Mouse (Mus musculus) Muller cell, postnatal 12 days (primary cell): ENCODE data around the gene Fhl2.
"Not testable (repeated sequence)": the region's sequence is repeated elsewhere in the genome, so short reads cannot be mapped to it uniquely, and the experiment has no call there.

Source experiments
- DNase-seq: peaks from one replicate; pipeline ENCODE4 v3.0.0-alpha.2; 2015; ENCODE audit errors: inconsistent ontology term

Fhl2 gene

GRCm38 (mm10) chr1:43150225-43150624 is 46.6 kb downstream of the Fhl2 start:
- no peak for DNase-seq

GRCm38 (mm10) chr1:43147474-43147873 is 49.3 kb downstream of the Fhl2 start:
- no peak for DNase-seq

GRCm38 (mm10) chr1:43145388-43145787 is 51.4 kb downstream of the Fhl2 start:
- DNase-seq = no peak

GRCm38 (mm10) chr1:43144338-43144906 is 52.4 kb downstream of the Fhl2 start:
- no peak for DNase-seq

GRCm38 (mm10) chr1:43143791-43144190 is 53.0 kb downstream of the Fhl2 start:
- no peak for DNase-seq

GRCm38 (mm10) chr1:43143284-43143683 is 53.5 kb downstream of the Fhl2 start:
- peak; percentile 45 for DNase-seq

- peak; percentile 65 for DNase-seq
These were observed 53.9 kb downstream of the Fhl2 start for GRCm38 (mm10) chr1:43142849-43143248.

GRCm38 (mm10) chr1:43141555-43141961 is 55.2 kb downstream of the Fhl2 start:
- peak; percentile 88 for DNase-seq

GRCm38 (mm10) chr1:43139587-43140266 is 57.1 kb downstream of the Fhl2 start:
- DNase-seq = peak; percentile 60

GRCm38 (mm10) chr1:43138268-43138812 is 58.4 kb downstream of the Fhl2 start:
- no peak for DNase-seq

- no peak for DNase-seq
These were observed 59.5 kb downstream of the Fhl2 start for GRCm38 (mm10) chr1:43137334-43137733.

- not testable (repeated sequence) for DNase-seq
These were observed 60.2 kb downstream of the Fhl2 start for GRCm38 (mm10) chr1:43136488-43137029.

GRCm38 (mm10) chr1:43131591-43131990 is 65.2 kb downstream of the Fhl2 start:
- no peak for DNase-seq

- no peak for DNase-seq
These were observed 66.4 kb downstream of the Fhl2 start for GRCm38 (mm10) chr1:43130219-43130981.

- peak; percentile 96 for DNase-seq
These were observed 68.8 kb downstream of the Fhl2 start for GRCm38 (mm10) chr1:43127820-43128610.

GRCm38 (mm10) chr1:43127196-43127595 is 69.6 kb downstream of the Fhl2 start:
- DNase-seq = no peak

- peak; percentile 56 for DNase-seq
These were observed 72.1 kb downstream of the Fhl2 start for GRCm38 (mm10) chr1:43124726-43125125.

- DNase-seq = no peak
These were observed 74.2 kb downstream of the Fhl2 start for GRCm38 (mm10) chr1:43122616-43123015.

GRCm38 (mm10) chr1:43120950-43121349 is 75.8 kb downstream of the Fhl2 start:
- DNase-seq = no peak

GRCm38 (mm10) chr1:43117435-43117834 is 79.3 kb downstream of the Fhl2 start:
- DNase-seq = no peak

GRCm38 (mm10) chr1:43112882-43113281 is 83.9 kb downstream of the Fhl2 start:
- peak; percentile 56 for DNase-seq
